Mouse (Mus musculus) right cerebral cortex, adult 18-20 months (tissue): Measurements from ENCODE around the gene Slc5a6.

ENCODE experiments used
- DNase-seq: peaks from one replicate; pipeline ENCODE4 v3.0.0; 2022; ENCODE audit warnings: mixed read lengths

Gene Slc5a6

GRCm38 (mm10) chr5:31048763-31049641, at the start of gene Slc5a6:
Slc5a6 (minus strand) TSS chr5:31048924.
- DNase-seq, result peak; percentile 46

DNA sequence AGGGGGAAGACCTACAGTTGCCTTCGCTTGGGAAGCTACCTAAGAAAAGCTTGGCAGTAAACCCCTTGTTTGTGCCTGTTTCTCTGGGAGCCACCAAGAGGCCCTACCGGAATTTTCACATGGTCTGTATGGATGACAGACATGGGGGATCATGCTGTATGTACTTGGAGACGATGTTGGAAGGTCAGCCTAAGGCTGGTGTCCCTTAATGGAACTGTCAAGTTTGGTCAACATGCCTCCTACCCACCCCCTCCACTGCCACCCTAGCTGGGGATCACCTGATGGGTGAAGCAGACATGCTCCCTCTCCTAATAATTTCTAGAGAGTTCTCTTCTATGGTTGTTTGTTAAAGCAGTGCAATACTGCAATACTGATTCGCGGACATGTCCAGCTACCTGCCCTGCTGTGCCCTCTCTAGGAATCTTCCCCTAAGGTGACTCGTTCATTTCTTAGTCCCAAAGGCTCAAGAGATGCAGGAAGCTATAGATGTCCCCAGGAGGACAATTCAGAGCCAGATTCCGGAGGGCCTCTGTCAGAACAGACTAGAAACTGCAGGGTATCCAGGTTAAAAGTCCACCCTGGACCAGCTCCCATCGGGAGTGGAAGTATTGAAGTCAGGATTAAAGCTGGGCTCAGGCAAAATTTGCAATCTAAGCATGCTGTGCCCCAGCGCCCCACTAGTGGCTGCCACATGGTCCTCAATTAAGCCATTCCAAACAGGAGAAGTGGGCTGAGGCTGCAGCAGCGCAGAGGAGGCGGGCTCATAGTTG, 47.2 kb upstream of the Slc5a6 start:
- DNase-seq, result no peak

DNA sequence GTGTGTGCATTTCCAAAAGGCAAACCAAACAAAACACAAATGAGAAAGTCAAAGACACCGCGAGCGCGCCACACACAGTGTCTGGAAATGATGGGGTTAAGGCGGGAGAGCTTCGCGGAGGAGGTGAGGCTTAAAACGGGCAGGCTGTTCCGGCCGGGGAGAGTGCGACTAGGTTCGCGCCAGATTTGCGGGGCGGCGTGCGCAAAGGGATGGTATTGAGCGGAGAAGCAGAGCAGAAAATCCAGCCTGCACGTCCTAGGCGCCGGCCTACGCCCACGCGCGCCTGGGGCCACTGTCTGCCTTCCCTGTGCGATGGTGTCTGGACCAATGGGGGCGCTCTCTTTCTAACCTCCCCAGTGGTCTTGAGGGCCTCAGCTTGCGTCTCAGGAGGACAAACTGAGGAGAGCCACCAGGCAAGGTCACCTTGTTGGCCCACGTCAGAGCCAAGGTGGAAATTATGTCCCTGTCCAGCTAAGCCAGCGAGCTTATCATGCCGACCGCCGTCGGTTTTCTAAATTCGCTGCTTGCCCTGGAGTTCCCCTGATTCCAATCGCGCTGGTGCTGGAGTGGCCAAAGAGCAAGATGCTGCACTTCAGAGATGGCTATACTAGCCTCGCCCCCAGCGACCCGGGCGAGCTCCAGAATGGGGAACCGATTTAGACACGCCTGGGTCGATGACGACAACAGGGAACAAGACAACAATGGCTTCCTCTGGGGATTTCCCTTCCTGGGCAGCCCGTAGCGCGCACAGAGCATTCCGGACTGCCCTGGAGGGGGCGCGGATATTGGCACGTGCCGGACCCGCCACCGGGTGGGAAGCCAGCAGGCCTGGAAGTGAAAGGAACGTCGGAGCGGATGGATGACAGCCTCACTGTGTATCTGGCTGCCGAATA, 46.3 kb upstream of the Slc5a6 start:
- peak; percentile 73 for DNase-seq

- no peak for DNase-seq
These were observed 45.5 kb upstream of the Slc5a6 start for GRCm38 (mm10) chr5:31094100-31094798.

DNA sequence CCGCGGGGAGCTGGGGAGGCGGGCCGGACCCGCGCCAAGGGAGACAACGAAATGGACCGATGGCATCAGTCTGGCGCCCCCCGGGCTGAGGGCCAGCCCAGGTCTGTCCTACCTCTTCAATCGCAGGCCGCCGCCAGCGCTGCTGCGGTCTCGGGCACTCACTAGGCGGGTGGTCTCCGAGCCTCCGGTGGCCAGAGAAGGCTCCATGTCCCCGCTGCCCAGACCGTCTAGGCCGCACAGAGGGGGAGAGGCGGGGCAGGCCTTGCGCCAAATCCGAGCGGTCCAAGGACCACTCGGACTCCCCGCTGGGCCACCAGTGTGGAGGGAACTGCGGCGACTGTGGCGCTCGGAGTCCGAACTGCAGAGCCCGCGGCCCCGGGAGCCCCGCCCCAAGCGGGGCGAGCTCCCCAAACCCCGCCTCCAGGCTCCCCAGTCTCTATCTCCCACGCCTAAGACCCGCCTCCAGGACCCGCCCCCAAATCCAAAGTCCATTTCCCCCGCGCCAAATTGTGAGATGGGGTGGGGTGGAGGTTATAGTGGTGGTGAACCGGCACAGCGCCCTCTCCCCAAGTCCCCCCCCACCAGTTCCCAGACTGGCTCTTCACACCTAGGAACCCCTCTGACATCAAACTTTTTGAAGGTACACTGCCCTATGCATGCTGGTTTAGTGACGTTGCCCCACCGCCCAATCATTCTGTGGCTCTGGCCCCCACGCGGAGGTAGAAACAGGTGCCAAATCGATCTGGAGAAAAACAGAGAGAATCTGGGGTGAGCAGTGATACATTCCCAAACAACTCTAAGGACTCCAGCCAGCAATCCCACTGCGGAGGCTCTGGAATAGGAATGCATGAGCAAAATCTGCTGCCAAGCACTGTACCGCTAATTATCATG, 44.7 kb upstream of the Slc5a6 start:
- no peak for DNase-seq

GRCm38 (mm10) chr5:31092231-31092975, 43.7 kb upstream of the Slc5a6 start:
- DNase-seq, result peak; percentile 73

DNA sequence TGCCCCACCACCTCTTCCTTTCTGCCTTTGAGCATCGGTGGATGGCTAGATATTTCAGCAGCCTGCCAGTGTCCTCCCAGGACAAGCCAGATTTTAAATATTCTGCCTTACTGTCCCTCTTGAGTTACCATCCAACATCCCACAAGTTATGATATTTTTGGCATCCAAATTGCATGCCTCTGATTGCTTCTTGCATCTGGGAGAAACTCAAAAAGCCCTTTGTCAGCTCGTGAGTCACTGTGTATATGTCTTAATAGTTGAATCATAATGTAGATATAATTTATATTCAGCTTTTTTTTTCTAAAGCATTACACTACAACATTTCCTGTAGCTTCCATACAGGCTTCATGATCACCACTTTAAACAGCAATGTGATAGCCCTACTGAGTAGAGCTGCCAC, 38.4 kb upstream of the Slc5a6 start:
- DNase-seq, result no peak

GRCm38 (mm10) chr5:31086606-31087005, 37.9 kb upstream of the Slc5a6 start:
- DNase-seq, result no peak

- DNase-seq, result no peak
These were observed 35.2 kb upstream of the Slc5a6 start for GRCm38 (mm10) chr5:31083949-31084348.

- DNase-seq, result no peak
These were observed 34.4 kb upstream of the Slc5a6 start for GRCm38 (mm10) chr5:31082935-31083625.

DNA sequence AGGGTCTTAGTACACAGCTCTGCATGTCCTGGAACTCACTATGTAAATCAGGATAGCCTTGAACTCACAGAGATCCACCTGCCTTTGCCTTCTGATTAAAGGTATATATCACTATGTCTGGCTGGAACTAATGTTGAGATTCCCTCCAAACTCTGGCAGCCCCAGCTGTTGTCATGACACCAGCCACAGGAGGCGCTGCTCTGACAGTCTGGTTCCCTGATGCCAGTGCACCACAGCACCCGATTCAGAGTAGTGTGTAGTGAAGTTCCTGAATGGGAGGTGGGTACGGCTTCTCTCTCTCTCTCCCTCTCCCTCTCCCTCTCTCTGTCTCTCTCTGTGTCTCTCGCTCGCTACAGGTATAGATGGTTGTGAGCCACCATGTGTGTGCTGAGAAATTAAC, 33.6 kb upstream of the Slc5a6 start:
- DNase-seq, result no peak

- no peak for DNase-seq
These were observed 32.7 kb upstream of the Slc5a6 start for GRCm38 (mm10) chr5:31081386-31081785.

DNA sequence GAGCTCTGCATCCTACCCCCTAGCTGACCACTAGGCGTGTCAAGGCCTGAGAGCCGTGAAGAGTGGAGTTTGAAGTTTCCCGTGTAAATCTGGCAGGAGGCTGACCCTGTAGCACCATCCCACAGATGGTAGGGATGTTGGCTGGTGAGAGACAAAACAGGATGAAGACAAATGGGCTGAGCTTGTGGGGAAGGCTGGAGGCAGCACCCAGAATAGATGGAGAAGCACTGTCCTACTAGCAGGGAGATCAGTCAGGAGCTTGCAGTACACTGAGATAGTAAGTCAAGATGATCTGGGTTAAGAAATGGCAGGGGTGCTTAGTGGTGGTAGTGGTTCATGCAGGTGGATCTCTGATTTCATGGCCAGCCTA, 32.1 kb upstream of the Slc5a6 start:
- DNase-seq, result no peak

GRCm38 (mm10) chr5:31080059-31080794, 31.5 kb upstream of the Slc5a6 start:
- peak; percentile 78 for DNase-seq

DNA sequence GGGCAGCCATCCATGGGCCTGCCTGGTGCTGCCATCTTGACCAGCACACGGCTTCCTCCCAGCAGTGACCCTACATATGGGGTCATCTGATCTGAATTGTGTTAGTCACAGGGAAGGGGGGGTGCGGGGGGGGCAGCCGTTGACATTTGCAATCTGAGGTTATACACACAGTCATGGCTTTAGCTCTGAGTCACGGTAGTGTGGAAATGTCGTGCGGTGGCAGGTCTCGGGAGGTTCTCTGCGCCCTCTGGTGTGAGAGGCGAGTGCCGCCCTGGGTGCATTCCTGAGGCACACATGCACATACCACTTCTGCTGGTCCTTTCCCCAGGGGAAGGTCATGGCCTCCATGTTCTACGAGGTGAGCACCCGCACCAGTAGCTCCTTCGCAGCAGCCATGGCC, 27.6 kb upstream of the Slc5a6 start:
- no peak for DNase-seq

DNA sequence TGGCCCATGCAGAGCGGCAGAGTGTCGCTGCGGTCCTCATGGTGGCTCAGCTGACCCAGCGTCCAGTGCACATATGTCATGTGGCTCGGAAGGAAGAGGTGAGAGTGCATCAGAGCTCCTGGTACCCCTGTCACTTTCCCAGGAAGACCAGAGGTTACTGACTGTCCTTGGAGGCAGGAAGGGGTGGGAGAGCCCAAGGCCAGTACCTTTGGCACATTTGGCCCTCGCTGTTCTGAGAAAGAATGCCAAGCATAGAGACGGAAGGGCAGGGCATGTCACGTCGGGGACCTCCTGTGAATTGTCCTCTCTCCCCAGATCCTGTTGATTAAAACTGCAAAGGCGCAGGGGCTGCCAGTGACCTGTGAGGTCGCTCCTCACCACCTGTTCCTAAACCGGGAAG, 24.5 kb upstream of the Slc5a6 start:
- no peak for DNase-seq

DNA sequence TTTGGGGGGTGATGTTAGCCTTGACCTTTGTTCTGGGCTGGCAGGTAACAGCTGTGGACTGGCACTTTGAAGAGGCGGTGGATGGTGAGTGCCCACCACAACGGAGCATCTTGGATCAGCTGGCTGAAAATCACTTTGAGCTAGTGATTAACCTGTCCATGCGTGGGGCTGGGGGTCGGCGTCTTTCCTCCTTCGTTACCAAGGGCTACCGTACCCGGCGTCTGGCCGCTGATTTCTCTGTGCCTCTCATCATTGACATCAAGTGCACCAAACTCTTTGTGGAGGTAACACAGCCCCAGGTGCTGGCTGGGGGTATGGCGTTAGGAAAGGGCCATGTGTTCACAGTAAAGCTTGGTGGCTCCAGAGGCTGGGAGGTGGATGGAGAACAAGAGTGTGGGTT, 23.1 kb upstream of the Slc5a6 start:
- DNase-seq, result no peak

- peak; percentile 51 for DNase-seq
These were observed 22.3 kb upstream of the Slc5a6 start for GRCm38 (mm10) chr5:31071059-31071458.

- DNase-seq, result peak; percentile 40
These were observed 21.1 kb upstream of the Slc5a6 start for GRCm38 (mm10) chr5:31069810-31070209.
